Mouse (Mus musculus) kidney, adult 11 months (tissue): ENCODE results near the gene Taok2.

Source experiments
- DNase-seq: peaks from one replicate; pipeline ENCODE4 v3.0.0; 2022

Taok2 gene

DNA sequence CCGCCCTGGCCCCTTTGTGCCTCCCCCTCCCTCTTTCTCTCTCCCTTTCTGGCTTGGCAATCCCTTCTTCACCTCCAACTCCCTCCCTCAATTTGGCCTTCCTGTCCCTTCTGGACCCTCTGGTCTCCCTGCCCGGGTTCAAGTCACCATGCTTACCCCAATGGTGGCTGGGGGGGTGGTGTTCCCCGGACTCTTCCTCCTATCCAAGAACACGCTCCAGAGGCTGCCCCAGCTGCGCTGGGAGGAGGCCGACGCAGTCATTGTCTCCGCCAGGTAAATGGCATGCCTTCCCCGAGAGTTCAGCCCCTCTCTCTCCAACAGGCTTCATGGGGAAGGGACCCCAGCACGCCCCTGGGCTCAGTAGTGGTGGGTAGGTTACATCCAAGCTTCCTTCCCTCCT is 60.6 kb downstream of the Taok2 start:
- no peak for DNase-seq

DNA sequence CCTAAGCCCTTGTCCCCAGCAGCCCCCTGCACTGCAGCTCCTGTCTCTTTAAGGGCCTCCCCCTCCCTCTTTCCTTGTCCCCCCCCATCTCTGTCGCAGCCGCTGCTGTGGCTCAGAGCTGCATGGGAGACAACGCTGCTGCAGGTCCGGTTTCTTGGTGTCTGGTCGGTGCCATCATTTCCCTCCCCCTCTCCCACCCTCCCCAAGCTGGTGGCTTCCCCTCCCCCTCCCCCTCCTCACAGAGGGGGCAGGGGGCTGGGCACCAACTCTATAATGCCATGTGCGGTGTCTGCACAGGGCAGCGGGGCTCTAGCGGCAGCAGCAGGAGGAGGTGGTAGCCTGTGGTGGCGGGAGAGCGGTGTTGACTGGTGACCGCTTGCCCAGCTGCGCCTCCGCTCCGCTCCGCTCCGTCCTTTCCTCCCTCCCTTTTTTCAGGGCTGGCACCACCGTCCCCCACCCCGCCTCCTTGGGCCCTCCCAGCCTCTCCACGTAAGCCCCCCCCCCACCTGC is 61.2 kb downstream of the Taok2 start:
- DNase-seq, result no peak

DNA sequence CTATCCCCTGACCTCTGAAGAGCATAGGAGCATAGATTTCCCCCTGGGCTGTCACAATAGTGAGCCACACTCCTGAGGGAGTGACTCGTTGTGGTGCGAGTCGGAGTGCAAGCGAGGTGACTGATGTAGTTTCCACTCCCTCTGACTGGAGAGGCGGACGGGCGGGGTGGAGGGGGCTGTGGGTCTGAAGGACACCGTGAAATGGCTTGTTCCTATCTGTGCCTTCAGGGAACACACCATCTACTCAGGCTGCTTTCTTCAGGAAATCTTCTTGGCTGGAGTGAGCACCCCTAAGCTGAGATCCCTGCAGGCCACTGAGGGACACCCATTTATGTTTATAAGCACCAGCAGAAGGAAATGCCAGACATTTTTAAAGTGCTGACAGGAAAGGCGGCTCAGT is 61.8 kb downstream of the Taok2 start:
- DNase-seq, result no peak

DNA sequence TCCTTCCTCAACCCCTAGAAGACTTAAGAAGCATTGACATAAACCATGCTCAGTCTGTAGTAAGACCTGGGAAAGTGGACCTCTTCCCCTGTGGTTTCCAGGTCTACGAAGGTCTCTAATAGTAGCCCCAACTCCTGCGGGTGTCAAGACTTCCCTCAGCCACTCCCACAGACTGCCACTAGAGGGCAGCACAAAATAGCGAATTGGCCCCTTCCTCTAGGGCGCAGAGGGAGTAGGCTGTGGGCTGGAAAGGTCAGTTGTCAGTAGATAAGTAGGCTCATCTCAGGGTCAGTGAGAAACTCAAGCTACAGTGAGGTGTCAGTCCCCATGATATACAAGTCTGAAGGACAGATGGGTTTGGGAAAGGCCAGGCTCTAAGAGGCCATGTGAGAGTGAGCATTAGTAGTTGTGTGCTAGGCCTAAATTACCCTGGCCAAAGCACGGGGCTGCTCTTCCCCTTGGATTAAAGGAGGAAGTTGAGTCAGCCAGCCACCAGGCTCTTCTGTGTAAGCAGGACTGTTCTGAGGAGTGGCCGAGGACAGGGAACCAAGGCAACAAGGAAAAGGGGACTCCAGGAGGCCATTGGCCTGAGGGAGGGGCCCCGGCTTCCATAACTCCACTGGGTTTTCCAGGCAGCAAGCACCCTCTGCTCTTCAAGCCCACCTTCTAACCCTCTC is 62.5 kb downstream of the Taok2 start:
- peak; percentile 62 for DNase-seq

DNA sequence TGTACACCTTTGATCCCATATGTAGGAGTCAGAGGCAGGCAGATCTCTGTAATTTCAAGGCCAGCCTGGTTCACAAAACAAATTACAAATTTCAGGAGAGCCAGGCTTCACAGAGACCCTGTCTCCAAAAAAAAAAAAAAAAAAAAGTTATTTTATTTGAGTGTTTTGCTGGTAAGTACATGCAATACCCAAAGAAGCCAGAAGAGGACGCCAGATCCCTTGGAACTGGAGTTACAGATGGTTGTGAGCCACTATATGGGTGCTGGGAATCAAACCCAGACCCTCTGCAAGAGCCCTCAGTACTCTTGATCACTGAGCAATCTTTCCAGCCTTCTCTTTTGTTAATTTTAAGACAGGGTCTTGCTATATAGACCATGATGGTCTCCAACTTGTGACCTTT is 65.7 kb downstream of the Taok2 start:
- no peak for DNase-seq

DNA sequence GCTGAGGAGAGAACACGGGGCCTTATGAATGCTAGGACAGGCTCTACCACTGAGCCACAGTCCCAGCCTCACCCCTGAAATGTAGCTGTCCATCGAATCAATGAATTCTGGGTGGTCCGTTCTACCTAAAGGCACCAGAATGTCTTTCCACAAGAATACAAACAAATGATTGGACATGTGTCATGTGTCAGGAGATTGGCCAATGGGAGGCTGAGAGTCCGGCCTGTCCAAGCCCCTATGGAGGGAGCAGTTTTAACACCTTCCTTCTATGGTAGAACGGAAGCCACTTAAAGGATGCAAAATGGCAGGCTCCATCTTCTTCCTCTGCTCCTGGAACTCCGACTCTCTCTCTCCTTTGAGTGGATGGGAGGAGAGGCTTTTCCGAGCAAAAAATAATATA is 66.9 kb downstream of the Taok2 start:
- DNase-seq, result no peak

DNA sequence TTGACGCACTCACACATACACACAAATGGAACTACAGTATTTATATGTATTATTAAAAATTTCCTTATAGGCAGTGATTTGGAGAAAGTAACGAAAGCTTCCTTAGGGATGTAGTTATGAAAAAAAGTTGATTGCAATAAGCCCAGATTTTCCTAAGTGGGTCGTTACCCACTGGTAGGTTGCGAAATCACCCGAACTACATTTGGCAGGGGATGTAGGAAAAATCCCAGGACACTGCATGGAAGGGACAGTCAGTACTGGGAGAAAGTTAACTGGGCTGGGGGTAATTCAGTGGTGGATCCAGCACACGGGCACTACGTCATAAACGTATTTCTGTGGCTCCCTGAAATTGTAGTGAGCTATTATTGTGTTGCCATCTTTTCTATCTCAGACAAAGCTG is 68.0 kb downstream of the Taok2 start:
- no peak for DNase-seq

DNA sequence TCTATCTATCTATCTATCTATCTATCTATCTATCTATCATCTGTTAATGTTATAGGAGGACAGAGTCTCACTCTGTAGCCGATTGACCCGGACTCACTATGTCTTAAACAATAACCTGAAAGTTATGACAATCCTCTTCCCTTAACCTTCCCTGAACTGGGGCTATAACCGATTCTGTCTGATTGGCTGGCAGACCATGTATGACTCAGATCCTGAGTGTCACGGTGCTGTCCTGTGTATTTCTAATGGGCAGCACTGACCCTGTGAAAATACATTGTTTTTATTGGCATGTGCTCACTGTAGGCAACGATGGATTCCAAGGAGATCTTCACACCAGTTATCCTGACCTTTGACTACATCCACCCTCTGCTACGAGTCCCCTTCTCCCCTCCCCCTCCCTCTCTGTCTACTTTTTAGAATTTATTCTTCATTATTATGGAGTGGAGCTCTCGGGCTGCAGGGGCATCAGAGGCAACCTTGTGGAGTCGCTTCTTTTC is 68.7 kb downstream of the Taok2 start:
- DNase-seq, result no peak
